ENCODE assay signal across 28 mouse cellular contexts in the genomic region with DNA sequence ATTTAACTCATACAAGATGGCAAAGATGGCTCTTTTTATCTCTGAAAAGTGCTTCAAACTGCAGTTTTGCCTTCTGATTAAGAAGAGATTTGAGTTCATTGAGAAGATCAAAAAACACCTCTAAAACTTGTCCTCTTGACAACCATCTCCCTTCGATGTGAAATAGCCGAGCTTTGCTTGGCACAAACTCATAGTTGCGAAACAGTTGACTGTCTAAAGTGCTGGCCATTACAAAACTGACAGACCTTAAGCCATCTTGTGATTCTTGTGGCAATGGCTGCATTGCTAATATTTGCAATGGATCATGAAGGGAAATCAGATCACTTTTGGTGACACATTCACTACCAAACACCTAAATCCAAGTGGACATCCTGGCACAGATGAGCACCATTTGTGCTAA. TPM values are rescaled to one million over a fixed set of nuclear protein-coding genes. Genes with fewer than 3 reads are reported as not detected.
"Had no signal": no experiment of that assay in that cellular context is flagged by ENCODE, and none has a peak within 500 bp of the region (broad histone marks: within the 10 kb centered on the region; RNA-seq: fewer than 3 reads in every experiment).

No protein-coding gene starts in this region.

- H3K36me3 ChIP-seq: midbrain, embryonic 10.5 days; neural tube, embryonic 12.5 days; neural tube, embryonic 15.5 days had no signal

- H3K4me3 ChIP-seq: left cerebral cortex, adult 2 months; megakaryocyte, embryonic 14.5 days; midbrain, embryonic 10.5 days; neural tube, embryonic 12.5 days; neural tube, embryonic 15.5 days had no signal

- H3K9me3 ChIP-seq: megakaryocyte, embryonic 14.5 days; midbrain, embryonic 10.5 days; neural tube, embryonic 12.5 days; neural tube, embryonic 15.5 days had no signal

- H3K9ac ChIP-seq: liver, embryonic 14.5 days; neural tube, embryonic 12.5 days; neural tube, embryonic 15.5 days had no signal

- DNase-seq: kidney, adult 2 months; kidney, postnatal 25 days; layer of hippocampus, postnatal 36 days; lung, adult 18-20 months; lung, postnatal 4 days; midbrain, embryonic 14.5 days; right cerebral cortex, adult 18-20 months; right cerebral cortex, postnatal 14 days; right cerebral cortex, postnatal 4 days; thymus, adult 2 months; thymus, postnatal 14 days; thymus, postnatal 4 days had no signal

- H3K4me1 ChIP-seq: midbrain, embryonic 10.5 days; neural tube, embryonic 12.5 days; neural tube, embryonic 15.5 days had no signal

- H3K27ac ChIP-seq: kidney, postnatal 0 days; left cerebral cortex, adult 2 months; liver, embryonic 14.5 days; midbrain, embryonic 10.5 days; neural tube, embryonic 12.5 days; neural tube, embryonic 15.5 days; stomach, postnatal 0 days had no signal

- H3K4me2 ChIP-seq: liver, embryonic 11.5 days; neural tube, embryonic 12.5 days; neural tube, embryonic 15.5 days had no signal

- ATAC-seq: intestine, postnatal 0 days had no signal

- H3K27me3 ChIP-seq: megakaryocyte, embryonic 14.5 days; neural tube, embryonic 12.5 days; neural tube, embryonic 15.5 days had no signal

RNA-seq across cellular contexts. Expression of a gene that starts 48.3 kb away (rescaled TPM):
- total RNA-seq: layer of hippocampus, adult 8-10 months; layer of hippocampus, postnatal 10 days; layer of hippocampus, postnatal 36 days; left cerebral cortex, adult 2 months; left cerebral cortex, postnatal 10 days; left cerebral cortex, postnatal 36 days had no signal
- polyA plus RNA-seq: intestine, embryonic 14.5 days; intestine, postnatal 0 days; kidney, postnatal 0 days; midbrain, embryonic 10.5 days; midbrain, embryonic 14.5 days; neural tube, embryonic 15.5 days; stomach, embryonic 14.5 days had no signal
